Mouse (Mus musculus) lung, adult 2 months (tissue): ENCODE measurements around the gene Stk38l.

Experiments used
- CTCF ChIP-seq: fragments of 200-500 bp; IDR thresholded peaks from 2 replicates; pipeline ENCODE4 v1.5.1; 2011; ENCODE audit warnings: mild to moderate bottlenecking, low read length, control low read depth; ENCODE audit not compliant: insufficient read depth
- POLR2A ChIP-seq: fragments of 200-500 bp; IDR thresholded peaks from 2 replicates; pipeline ENCODE4 v1.6.1; 2011; ENCODE audit warnings: low read depth, mild to moderate bottlenecking, control low read depth, low read length, borderline replicate concordance; ENCODE audit errors: extremely low read depth

- TF ChIP-seq POLR2A (no peak), CTCF (no peak)
Observed at GRCm38 (mm10) chr6:146759027-146759426, 34.2 kb downstream of the Stk38l start.
